Mouse (Mus musculus): ENCODE measurements around the gene Rassf7. TPM values are rescaled to one million over a fixed set of nuclear protein-coding genes. Genes with fewer than 3 reads are reported as not detected.

Rassf7 gene
- polyA plus RNA-seq (2014; fragmentation: Illumina TruSeq; extraction: RNeasy Lipid Tissue Mini Kit (QIAGEN cat#74804)), result 0.80 TPM

GRCm38 (mm10) chr7:141215101-141215879, at the start of gene Rassf7:
TSS of gene Rassf7 (plus strand) at chr7:141215860.

DNA sequence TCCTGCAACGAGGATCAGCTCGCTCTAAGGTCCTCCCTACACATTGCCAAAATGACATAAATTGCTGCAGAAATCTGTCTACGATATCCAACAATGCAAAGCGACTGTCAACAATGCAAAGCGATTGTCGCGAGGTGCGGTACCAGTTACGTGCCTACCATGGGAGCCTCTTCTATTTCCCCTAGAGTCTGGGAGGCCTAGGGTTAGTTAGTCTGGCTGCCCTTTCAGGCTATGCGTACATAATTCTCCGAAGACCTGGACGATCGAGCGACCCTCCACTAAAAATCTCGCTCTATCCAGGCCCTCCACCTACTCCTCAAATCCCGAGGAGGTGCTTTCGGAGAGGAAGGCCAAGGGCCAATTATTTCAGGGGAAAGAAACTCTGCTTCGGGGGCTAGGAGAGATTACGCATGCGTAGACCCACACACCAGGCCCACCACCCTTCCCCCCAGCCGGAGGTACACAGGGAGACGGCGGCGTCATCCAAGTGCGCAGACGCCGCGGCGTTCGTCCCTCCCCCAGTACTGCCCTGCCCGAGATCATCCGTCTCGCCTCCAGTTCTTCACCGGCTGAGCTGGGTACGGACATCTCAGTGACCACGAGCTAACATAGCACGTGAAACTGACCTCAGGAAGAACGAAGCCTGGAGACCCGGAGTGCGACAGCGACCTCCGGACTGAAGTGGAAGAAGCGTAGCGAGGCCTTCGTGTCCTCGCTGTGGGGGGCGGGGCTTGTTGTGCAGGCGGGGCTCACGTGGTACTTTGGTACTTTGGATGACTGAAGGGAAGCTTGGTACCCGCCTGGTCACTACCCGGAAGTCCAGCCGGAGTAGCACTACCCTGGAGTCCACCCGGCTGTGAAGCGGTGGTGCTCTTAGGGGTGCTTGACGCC, 43.3 kb upstream of the Rassf7 start, which contains the start of gene Rnh1:
Gene Rnh1, minus strand, starts transcription at position 742 of the 891 bp plus-strand sequence.

GRCm38 (mm10) chr7:141193948-141194347, 21.7 kb upstream of the Rassf7 start, which contains the start of the genes Hras and Lrrc56:
TSS of gene Hras (minus strand) at chr7:141194005.
TSS of gene Lrrc56 (plus strand) at chr7:141194157.

DNA sequence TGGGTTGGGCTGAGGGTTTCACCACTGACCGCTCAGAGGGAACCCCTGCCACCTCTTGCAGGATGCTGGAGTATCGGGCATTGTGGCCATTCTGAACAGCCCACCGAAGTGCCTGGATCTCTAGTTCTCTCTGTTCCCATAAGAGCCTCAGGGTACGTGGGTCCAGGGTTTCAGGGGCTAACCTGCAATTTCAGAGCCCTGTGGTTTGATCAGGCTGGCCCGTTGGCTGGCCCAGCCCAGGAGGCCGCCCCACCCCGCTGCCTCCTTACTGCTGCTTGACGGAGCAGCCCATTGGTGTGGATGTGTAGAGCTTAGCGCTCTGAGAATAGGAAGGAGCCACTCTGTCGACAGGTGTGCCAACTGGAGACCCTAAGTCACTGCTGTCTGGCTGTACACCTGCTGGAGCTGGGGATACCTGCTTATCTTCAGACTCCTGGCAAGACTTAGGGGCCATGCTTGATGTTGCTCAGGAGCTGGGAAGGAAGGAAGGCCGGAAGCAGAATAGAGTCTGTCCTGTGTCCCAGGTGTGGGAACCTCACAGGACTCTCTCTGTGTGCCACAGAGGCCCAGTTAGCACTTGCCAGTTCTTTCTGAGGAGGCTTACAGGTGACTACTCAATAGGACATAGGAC, 1.9 kb upstream of the Rassf7 start, which contains the start of gene Lmntd2:
Gene Lmntd2, minus strand, starts transcription at position 476 of the 631 bp plus-strand sequence.

DNA sequence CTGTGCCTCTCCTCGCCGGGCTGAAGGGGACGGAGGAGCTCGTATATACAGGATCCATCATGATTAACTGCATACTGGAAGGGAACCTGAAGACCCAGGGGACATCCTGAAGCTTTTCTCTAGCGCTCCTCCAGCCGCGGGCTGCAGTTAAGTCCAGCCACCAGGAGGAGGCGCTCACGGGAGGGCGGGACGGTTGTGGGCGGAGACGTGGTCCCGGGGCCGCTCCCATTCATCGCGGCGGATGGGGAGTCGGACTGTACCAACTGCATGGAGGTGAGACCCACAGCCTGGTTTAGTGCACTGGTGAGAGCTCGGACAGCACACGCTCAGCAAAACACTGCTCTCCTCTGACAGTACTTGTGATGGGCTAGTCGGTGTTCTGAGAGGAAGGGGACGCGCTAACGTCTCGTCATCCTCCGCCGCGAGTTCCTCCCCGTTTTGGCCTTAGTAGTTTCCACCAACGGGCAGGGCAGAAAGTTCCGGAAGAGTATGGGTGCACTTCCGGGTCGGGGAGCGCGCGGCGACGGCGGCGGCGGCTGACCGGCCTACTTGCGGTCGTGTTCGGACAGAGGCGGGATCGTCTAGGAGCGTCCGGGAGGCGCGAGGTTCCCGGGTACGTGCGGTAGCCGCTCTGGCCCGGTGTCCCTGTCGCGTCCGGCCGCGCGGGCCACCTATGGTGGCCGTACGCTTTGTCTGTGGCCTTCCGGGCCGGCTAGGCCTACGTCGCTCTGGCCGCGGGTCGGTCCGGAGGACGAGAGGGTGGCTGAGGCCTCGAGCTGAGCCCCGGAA, 12.8 kb downstream of the Rassf7 start, which contains the start of gene Phrf1:
Gene Phrf1, plus strand, starts transcription at position 506 of the 789 bp plus-strand sequence.

DNA sequence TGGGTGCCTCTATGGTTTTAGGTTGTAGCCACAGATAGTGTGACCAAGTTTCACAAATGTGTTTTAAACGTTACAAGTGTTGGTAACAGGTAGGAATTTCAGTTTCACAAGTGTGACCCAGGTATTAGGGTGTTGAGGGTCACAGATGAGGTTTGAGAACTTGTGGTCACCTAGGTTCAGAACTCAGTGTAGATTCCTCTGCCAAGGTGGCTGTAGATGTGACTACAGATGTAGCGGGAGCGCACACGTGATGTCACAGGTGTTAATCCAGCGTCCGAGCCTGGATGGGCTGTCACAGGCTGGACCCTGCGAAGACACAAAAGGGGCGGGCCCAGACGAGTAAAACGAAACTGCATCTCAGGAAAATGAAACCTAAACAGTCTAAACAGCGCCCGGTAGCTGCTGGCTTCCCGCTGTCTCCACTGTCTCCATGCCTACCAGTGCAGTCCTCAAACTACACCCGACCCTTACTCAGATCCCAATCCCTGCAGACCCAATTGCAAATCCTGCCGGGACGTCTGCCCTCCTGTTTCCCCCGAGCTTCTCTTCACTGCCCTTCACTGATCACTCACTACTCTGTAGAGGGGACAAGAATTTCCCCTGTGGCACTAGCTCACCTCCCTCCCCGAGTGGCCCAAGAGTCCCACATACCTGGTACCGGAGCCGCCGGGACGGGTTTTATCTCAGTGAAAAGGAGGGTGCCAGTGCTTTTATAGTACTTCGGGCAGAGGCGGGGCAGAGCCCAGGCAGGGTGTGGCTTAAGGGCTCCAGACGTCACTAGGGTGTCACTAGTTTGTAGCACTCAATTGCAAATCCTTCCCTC, 50.3 kb downstream of the Rassf7 start, which contains the start of gene Irf7:
Gene Irf7, minus strand, starts transcription at position 743 of the 823 bp plus-strand sequence.

Other genes starting within 250 kb of the Rassf7 start
- 17.8 TPM for gene Ifitm1, start 248.6 kb upstream of the Rassf7 start, polyA plus RNA-seq (2014; fragmentation: Illumina TruSeq; extraction: RNeasy Lipid Tissue Mini Kit (QIAGEN cat#74804))
- 13.0 TPM for gene Ifitm3, start 205.1 kb upstream of the Rassf7 start, polyA plus RNA-seq (2014; fragmentation: Illumina TruSeq; extraction: RNeasy Lipid Tissue Mini Kit (QIAGEN cat#74804))
- gene Ifitm6, start 197.9 kb upstream of the Rassf7 start, polyA plus RNA-seq (2014; fragmentation: Illumina TruSeq; extraction: RNeasy Lipid Tissue Mini Kit (QIAGEN cat#74804)), result 3.7 TPM
- not detected for gene Gm17387, start 186.7 kb upstream of the Rassf7 start, polyA plus RNA-seq (2014; fragmentation: Illumina TruSeq; extraction: RNeasy Lipid Tissue Mini Kit (QIAGEN cat#74804))
- gene B4galnt4, start 154.8 kb upstream of the Rassf7 start, polyA plus RNA-seq (2014; fragmentation: Illumina TruSeq; extraction: RNeasy Lipid Tissue Mini Kit (QIAGEN cat#74804)), result not detected
- not detected for gene Pkp3, start 137.6 kb upstream of the Rassf7 start, polyA plus RNA-seq (2014; fragmentation: Illumina TruSeq; extraction: RNeasy Lipid Tissue Mini Kit (QIAGEN cat#74804))
- gene Sigirr, start 115.3 kb upstream of the Rassf7 start, polyA plus RNA-seq (2014; fragmentation: Illumina TruSeq; extraction: RNeasy Lipid Tissue Mini Kit (QIAGEN cat#74804)), result not detected
- not detected for gene Ano9, start 98.1 kb upstream of the Rassf7 start, polyA plus RNA-seq (2014; fragmentation: Illumina TruSeq; extraction: RNeasy Lipid Tissue Mini Kit (QIAGEN cat#74804))
- gene Ptdss2, start 93.5 kb upstream of the Rassf7 start, polyA plus RNA-seq (2014; fragmentation: Illumina TruSeq; extraction: RNeasy Lipid Tissue Mini Kit (QIAGEN cat#74804)), result 21.8 TPM
- 1.00 TPM for gene Rnh1, start 43.0 kb upstream of the Rassf7 start, polyA plus RNA-seq (2014; fragmentation: Illumina TruSeq; extraction: RNeasy Lipid Tissue Mini Kit (QIAGEN cat#74804))
- 3.6 TPM for gene Hras, start 21.9 kb upstream of the Rassf7 start, polyA plus RNA-seq (2014; fragmentation: Illumina TruSeq; extraction: RNeasy Lipid Tissue Mini Kit (QIAGEN cat#74804))
- 0.77 TPM for gene Lrrc56, start 21.7 kb upstream of the Rassf7 start, polyA plus RNA-seq (2014; fragmentation: Illumina TruSeq; extraction: RNeasy Lipid Tissue Mini Kit (QIAGEN cat#74804))
- not detected for gene Lmntd2, start 1.8 kb upstream of the Rassf7 start, polyA plus RNA-seq (2014; fragmentation: Illumina TruSeq; extraction: RNeasy Lipid Tissue Mini Kit (QIAGEN cat#74804))
- 26.7 TPM for gene Phrf1, start 12.9 kb downstream of the Rassf7 start, polyA plus RNA-seq (2014; fragmentation: Illumina TruSeq; extraction: RNeasy Lipid Tissue Mini Kit (QIAGEN cat#74804))
- 7.9 TPM for gene Irf7, start 50.6 kb downstream of the Rassf7 start, polyA plus RNA-seq (2014; fragmentation: Illumina TruSeq; extraction: RNeasy Lipid Tissue Mini Kit (QIAGEN cat#74804))
- gene Cdhr5, start 60.9 kb downstream of the Rassf7 start, polyA plus RNA-seq (2014; fragmentation: Illumina TruSeq; extraction: RNeasy Lipid Tissue Mini Kit (QIAGEN cat#74804)), result 1.1 TPM
- gene Sct, start 63.3 kb downstream of the Rassf7 start, polyA plus RNA-seq (2014; fragmentation: Illumina TruSeq; extraction: RNeasy Lipid Tissue Mini Kit (QIAGEN cat#74804)), result not detected
- not detected for gene Drd4, start 76.1 kb downstream of the Rassf7 start, polyA plus RNA-seq (2014; fragmentation: Illumina TruSeq; extraction: RNeasy Lipid Tissue Mini Kit (QIAGEN cat#74804))
- gene Deaf1, start 111.8 kb downstream of the Rassf7 start, polyA plus RNA-seq (2014; fragmentation: Illumina TruSeq; extraction: RNeasy Lipid Tissue Mini Kit (QIAGEN cat#74804)), result 1.5 TPM
- gene Tmem80, start 111.9 kb downstream of the Rassf7 start, polyA plus RNA-seq (2014; fragmentation: Illumina TruSeq; extraction: RNeasy Lipid Tissue Mini Kit (QIAGEN cat#74804)), result 9.4 TPM
- not detected for gene Eps8l2, start 123.0 kb downstream of the Rassf7 start, polyA plus RNA-seq (2014; fragmentation: Illumina TruSeq; extraction: RNeasy Lipid Tissue Mini Kit (QIAGEN cat#74804))
- gene Taldo1, start 176.3 kb downstream of the Rassf7 start, polyA plus RNA-seq (2014; fragmentation: Illumina TruSeq; extraction: RNeasy Lipid Tissue Mini Kit (QIAGEN cat#74804)), result 7.8 TPM
- gene Gatd1, start 198.3 kb downstream of the Rassf7 start, polyA plus RNA-seq (2014; fragmentation: Illumina TruSeq; extraction: RNeasy Lipid Tissue Mini Kit (QIAGEN cat#74804)), result 15.2 TPM
- gene Cend1, start 213.6 kb downstream of the Rassf7 start, polyA plus RNA-seq (2014; fragmentation: Illumina TruSeq; extraction: RNeasy Lipid Tissue Mini Kit (QIAGEN cat#74804)), result not detected
- 0.46 TPM for gene Slc25a22, start 222.0 kb downstream of the Rassf7 start, polyA plus RNA-seq (2014; fragmentation: Illumina TruSeq; extraction: RNeasy Lipid Tissue Mini Kit (QIAGEN cat#74804))
- not detected for gene Pidd1, start 228.2 kb downstream of the Rassf7 start, polyA plus RNA-seq (2014; fragmentation: Illumina TruSeq; extraction: RNeasy Lipid Tissue Mini Kit (QIAGEN cat#74804))
- 15.0 TPM for gene Rplp2, start 231.5 kb downstream of the Rassf7 start, polyA plus RNA-seq (2014; fragmentation: Illumina TruSeq; extraction: RNeasy Lipid Tissue Mini Kit (QIAGEN cat#74804))
- 1.3 TPM for gene Pnpla2, start 239.3 kb downstream of the Rassf7 start, polyA plus RNA-seq (2014; fragmentation: Illumina TruSeq; extraction: RNeasy Lipid Tissue Mini Kit (QIAGEN cat#74804))
- gene Cracr2b, start 245.2 kb downstream of the Rassf7 start, polyA plus RNA-seq (2014; fragmentation: Illumina TruSeq; extraction: RNeasy Lipid Tissue Mini Kit (QIAGEN cat#74804)), result not detected

Data from ovary, adult 10 weeks (tissue).